ENCODE assay signal across 13 mouse cellular contexts in the genomic region with DNA sequence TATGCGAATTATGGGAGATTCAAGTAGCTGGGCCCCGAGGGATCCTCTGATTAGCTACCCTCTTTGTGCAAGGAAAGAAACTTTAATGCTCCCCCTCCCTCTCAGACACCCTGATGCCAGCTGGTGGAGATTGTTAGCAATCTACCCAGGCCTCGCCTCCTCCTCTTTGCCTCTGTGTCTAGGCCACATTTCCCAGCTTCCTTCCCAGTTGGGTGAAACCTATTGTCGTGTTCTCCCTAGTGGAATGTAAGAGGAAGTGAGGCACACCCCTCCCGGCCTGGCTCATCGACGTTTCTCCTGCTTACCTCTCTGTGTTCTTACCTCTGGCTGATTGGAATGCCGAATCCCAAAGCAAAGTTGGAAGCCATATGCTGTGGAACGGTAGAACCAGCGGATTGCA. TPM values are rescaled to one million over a fixed set of nuclear protein-coding genes. Genes with fewer than 3 reads are reported as not detected.
DNase-seq lines count a peak whose midpoint lies in the region; ATAC-seq and TF ChIP-seq lines count a peak whose summit lies in the region.
"Had no signal": no experiment of that assay in that cellular context is flagged by ENCODE, and none has a peak within 500 bp of the region (broad histone marks: within the 10 kb centered on the region; RNA-seq: fewer than 3 reads in every experiment).

No protein-coding gene starts in this region.

- no peak overlapping the region for H3K4me3 ChIP-seq in kidney, embryonic 14.5 days (ENCODE audit: low read length)
- no peak overlapping the region for H3K4me3 ChIP-seq in heart, postnatal 0 days (ENCODE audit: low read depth, low read length)
- no peak overlapping the region for H3K4me3 ChIP-seq in lung, embryonic 16.5 days (ENCODE audit: low read length)
- no peak overlapping the region for H3K4me3 ChIP-seq in liver, postnatal 0 days (ENCODE audit: low read depth, low read length)
- H3K4me3 ChIP-seq: forebrain, embryonic 13.5 days; intestine, embryonic 15.5 days; limb, embryonic 10.5 days had no signal

- TF ChIP-seq EP300 in heart, postnatal 0 days (IDR thresholded peaks at IDR 0.05; ENCODE audit: low read depth) = peak; percentile 51; the same call in 1 of the 2 replicates
- no peak for TF ChIP-seq EP300 in liver, postnatal 0 days (IDR thresholded peaks at IDR 0.05; ENCODE audit: low read depth)

- H3K4me1 ChIP-seq in kidney, embryonic 14.5 days (ENCODE audit: control insufficient read depth, insufficient read depth, low read length) = peaks cover 15% of the 10 kb centered on the region; the same call in 1 of the 2 replicates
- peaks cover 18% of the 10 kb centered on the region for H3K4me1 ChIP-seq in heart, postnatal 0 days (ENCODE audit: control insufficient read depth, insufficient read depth)
- peaks cover 16% of the 10 kb centered on the region for H3K4me1 ChIP-seq in lung, embryonic 16.5 days (replicated peaks; ENCODE audit: control insufficient read depth, insufficient read depth, low read length)
- peaks cover 9% of the 10 kb centered on the region for H3K4me1 ChIP-seq in liver, postnatal 0 days (ENCODE audit: insufficient read depth)

- H3K27ac ChIP-seq in kidney, embryonic 14.5 days (ENCODE audit: low read depth, low read length) = no peak overlapping the region
- peak overlapping the region; percentile 72 for H3K27ac ChIP-seq in heart, postnatal 0 days (ENCODE audit: low read depth)
- peak overlapping the region; percentile 34; the same call in 1 of the 2 replicates for H3K27ac ChIP-seq in lung, embryonic 16.5 days (ENCODE audit: low read length)
- H3K27ac ChIP-seq in liver, postnatal 0 days (ENCODE audit: low read depth) = no peak overlapping the region
- H3K27ac ChIP-seq: forebrain, embryonic 13.5 days; intestine, embryonic 15.5 days; limb, embryonic 10.5 days; macrophage had no signal

- peak; percentile 62 for DNase-seq in kidney, adult 11 months
- peak; percentile 80 for DNase-seq in ZHBTc4 (ENCODE audit: low read depth, low spot score)
- no peak for DNase-seq in heart, postnatal 0 days (ENCODE audit: low spot score)
- no peak for DNase-seq in thymus, adult 18-20 months
- no peak for DNase-seq in liver, postnatal 0 days
- DNase-seq in urinary bladder, adult 18-20 months (ENCODE audit: low spot score in 2 of 2) = no peak

- H3K9me3 ChIP-seq in kidney, embryonic 14.5 days (ENCODE audit: control insufficient read depth, low read length) = no peaks in the 10 kb centered on the region
- H3K9me3 ChIP-seq in heart, postnatal 0 days (replicated peaks; ENCODE audit: control insufficient read depth, low read length) = no peaks in the 10 kb centered on the region
- H3K9me3 ChIP-seq in lung, embryonic 16.5 days (ENCODE audit: control insufficient read depth, low read length) = no peaks in the 10 kb centered on the region
- H3K9me3 ChIP-seq in liver, postnatal 0 days (ENCODE audit: low read length) = no peaks in the 10 kb centered on the region
- H3K9me3 ChIP-seq: forebrain, embryonic 13.5 days; intestine, embryonic 15.5 days; limb, embryonic 10.5 days had no signal

- WGBS in kidney, embryonic 14.5 days = 65% methylated on average over 10 of the region's 10 CpGs
- 43% methylated on average over 10 of the region's 10 CpGs for WGBS in heart, postnatal 0 days
- 50% methylated on average over 10 of the region's 10 CpGs for WGBS in lung, embryonic 16.5 days
- 45% methylated on average over 10 of the region's 10 CpGs for WGBS in liver, postnatal 0 days (ENCODE audit: insufficient replicate concordance)

- H3K36me3 ChIP-seq in kidney, embryonic 14.5 days (ENCODE audit: control insufficient read depth, insufficient read depth, low read length) = no peaks in the 10 kb centered on the region
- H3K36me3 ChIP-seq in heart, postnatal 0 days (replicated peaks; ENCODE audit: control insufficient read depth, insufficient read depth, low read length) = no peaks in the 10 kb centered on the region
- no peaks in the 10 kb centered on the region for H3K36me3 ChIP-seq in lung, embryonic 16.5 days (ENCODE audit: control insufficient read depth, insufficient read depth, low read length)
- H3K36me3 ChIP-seq in liver, postnatal 0 days (replicated peaks; ENCODE audit: insufficient read depth, low read length) = no peaks in the 10 kb centered on the region
- H3K36me3 ChIP-seq: intestine, embryonic 15.5 days; limb, embryonic 10.5 days had no signal

- no peak overlapping the region for H3K9ac ChIP-seq in kidney, embryonic 14.5 days (ENCODE audit: low read depth, low read length)
- H3K9ac ChIP-seq in heart, postnatal 0 days (replicated peaks; ENCODE audit: low read depth, low read length) = no peak overlapping the region
- H3K9ac ChIP-seq in lung, embryonic 16.5 days (ENCODE audit: low read length) = no peak overlapping the region
- H3K9ac ChIP-seq in liver, postnatal 0 days (replicated peaks) = no peak overlapping the region
- H3K9ac ChIP-seq: forebrain, embryonic 13.5 days; intestine, embryonic 15.5 days had no signal

- ATAC-seq in kidney, embryonic 14.5 days (ENCODE audit: low FRiP score, low TSS enrichment) = no peak
- ATAC-seq in heart, postnatal 0 days (ENCODE audit: insufficient read depth, low read depth) = no peak
- no peak for ATAC-seq in lung, embryonic 16.5 days (ENCODE audit: low read depth)
- no peak for ATAC-seq in liver, postnatal 0 days
- ATAC-seq: activated CD4-positive, CD25-positive, alpha-beta regulatory T cell, adult 4 months; forebrain, embryonic 13.5 days; intestine, embryonic 15.5 days had no signal

- no peak overlapping the region for H3K4me2 ChIP-seq in kidney, embryonic 14.5 days (replicated peaks; ENCODE audit: low read depth, low read length)
- no peak overlapping the region for H3K4me2 ChIP-seq in heart, postnatal 0 days (ENCODE audit: low read depth, low read length)
- no peak overlapping the region for H3K4me2 ChIP-seq in lung, embryonic 16.5 days (ENCODE audit: low read depth, low read length)
- no peak overlapping the region for H3K4me2 ChIP-seq in liver, postnatal 0 days (ENCODE audit: low read depth, low read length)
- H3K4me2 ChIP-seq: forebrain, embryonic 13.5 days; intestine, embryonic 15.5 days had no signal

- H3K27me3 ChIP-seq in kidney, embryonic 14.5 days (ENCODE audit: control insufficient read depth, insufficient read depth, low read length) = no peaks in the 10 kb centered on the region
- no peaks in the 10 kb centered on the region for H3K27me3 ChIP-seq in heart, postnatal 0 days (ENCODE audit: control insufficient read depth, insufficient read depth, low read length)
- H3K27me3 ChIP-seq in lung, embryonic 16.5 days (ENCODE audit: control insufficient read depth, insufficient read depth, low read depth, low read length) = no peaks in the 10 kb centered on the region
- no peaks in the 10 kb centered on the region for H3K27me3 ChIP-seq in liver, postnatal 0 days (ENCODE audit: insufficient read depth, low read length)
- H3K27me3 ChIP-seq: forebrain, embryonic 13.5 days; intestine, embryonic 15.5 days had no signal

- no peak for TF ChIP-seq CTCF in heart, postnatal 0 days (IDR thresholded peaks at IDR 0.05; ENCODE audit: low read depth)
- no peak for TF ChIP-seq CTCF in liver, postnatal 0 days (IDR thresholded peaks at IDR 0.05; ENCODE audit: low read depth)

RNA-seq across cellular contexts. Expression of gene Heg1, which starts 3.4 kb away (rescaled TPM):
- polyA plus RNA-seq in kidney, embryonic 14.5 days (2014; fragmentation: Nextera tagmentation; extraction: Ambion mirVana) = 14.2 and 21.5 TPM in 2 replicates
- total RNA-seq in heart, postnatal 0 days (2014; rRNA removed; ENCODE audit: low replicate concordance) = 93.7 and 94.2 TPM in 2 replicates
- polyA plus RNA-seq in heart, postnatal 0 days (2015; fragmentation: Nextera tagmentation; extraction: Ambion mirVana) = 24.5 and 28.7 TPM in 2 replicates
- 16.8 and 19.2 TPM in 2 replicates for polyA plus RNA-seq in lung, embryonic 16.5 days (2015; fragmentation: Nextera tagmentation; extraction: Ambion mirVana)
- polyA plus RNA-seq in liver, postnatal 0 days (2015; fragmentation: Nextera tagmentation; extraction: Ambion mirVana) = 4.4 and 4.7 TPM in 2 replicates

Comparison
In these comparisons a context has a peak if more than half of its experiments do, and no peak if none do; other contexts are left out.
1. DNase-seq: peak in kidney, adult 11 months (single experiment) and ZHBTc4 (single experiment); none in heart, postnatal 0 days (single experiment), thymus, adult 18-20 months (0 of 2), liver, postnatal 0 days (single experiment) and urinary bladder, adult 18-20 months (0 of 2).
2. H3K27ac ChIP-seq: peak in heart, postnatal 0 days (single experiment) and lung, embryonic 16.5 days (single experiment); none in kidney, embryonic 14.5 days (single experiment) and liver, postnatal 0 days (single experiment).